Mouse (Mus musculus): ENCODE measurements around the gene Tdgf1. TPM values are rescaled to one million over a fixed set of nuclear protein-coding genes. Genes with fewer than 3 reads are reported as not detected.

Tdgf1 gene
- polyA plus RNA-seq, 1 experiment: not detected

DNA sequence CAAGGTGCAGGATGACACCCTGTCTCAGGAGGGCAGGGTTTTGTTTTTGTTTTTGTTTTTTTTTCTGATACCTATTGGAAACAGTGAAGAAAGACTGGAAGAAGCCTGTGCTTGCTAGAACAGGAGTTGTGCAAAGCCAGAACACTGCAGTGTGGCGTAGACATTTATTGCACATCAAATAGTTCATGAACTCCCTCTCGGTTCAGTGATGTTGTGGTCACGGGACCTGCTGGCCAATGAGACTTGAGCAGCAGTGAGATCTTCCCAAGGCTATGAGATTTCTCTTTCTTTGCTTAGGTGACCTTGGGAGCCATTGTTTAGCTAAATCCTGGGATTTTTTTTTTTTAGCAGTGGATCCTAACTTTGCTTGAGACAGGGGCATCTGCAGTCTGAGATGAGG lies 42.1 kb upstream of the Tdgf1 start:
- H3K79me2 ChIP-seq (ENCODE audit: control insufficient read depth, insufficient read depth): no peaks in the 10 kb centered on the region
- H3K27me3 ChIP-seq (ENCODE audit: control insufficient read depth, insufficient read depth, insufficient read length): peaks cover 8% of the 10 kb centered on the region
- TF ChIP-seq MAX (IDR thresholded peaks at IDR 0.05) (no peak), FOSL1 (IDR thresholded peaks at IDR 0.05; ENCODE audit: insufficient read depth, low read length, poor library complexity, severe bottlenecking) (no peak), MYOG (IDR thresholded peaks at IDR 0.05; ENCODE audit: control insufficient read depth, extremely low read depth, insufficient read length) (no peak), USF1 (IDR thresholded peaks at IDR 0.05; ENCODE audit: low read depth) (no peak), CEBPB (IDR thresholded peaks at IDR 0.05; ENCODE audit: low read depth) (no peak)
- H3ac ChIP-seq (ENCODE audit: control insufficient read depth, insufficient read length, low read depth): no peak overlapping the region
- no peaks in the 10 kb centered on the region for H3K36me3 ChIP-seq (ENCODE audit: control insufficient read depth, insufficient read depth)
- H3K79me3 ChIP-seq (ENCODE audit: low read depth): no peaks in the 10 kb centered on the region
- no peak overlapping the region for H3K4me3 ChIP-seq (ENCODE audit: insufficient read depth, poor library complexity, severe bottlenecking)

DNA sequence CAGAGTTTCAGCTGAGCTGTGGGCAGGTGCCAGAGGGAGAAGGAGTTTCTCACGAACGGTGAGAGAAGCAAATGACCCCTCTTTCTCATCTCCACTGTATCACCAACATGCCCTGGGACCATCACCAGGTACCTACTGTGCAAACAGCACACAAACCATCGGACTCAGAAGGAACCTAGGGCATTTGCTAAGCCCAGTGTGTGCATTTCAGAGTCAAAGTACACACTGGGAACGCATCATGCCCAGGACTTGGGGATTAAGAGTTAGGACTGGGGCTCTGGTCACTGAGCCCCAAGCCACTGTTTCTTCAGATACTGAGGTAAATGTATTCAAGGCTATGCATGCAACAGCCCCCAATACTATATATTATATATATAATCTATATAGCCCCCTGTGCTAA lies 41.4 kb upstream of the Tdgf1 start:
- H3K36me3 ChIP-seq (ENCODE audit: control insufficient read depth, insufficient read depth): no peaks in the 10 kb centered on the region
- H3K4me3 ChIP-seq (ENCODE audit: insufficient read depth, poor library complexity, severe bottlenecking): no peak overlapping the region
- no peak overlapping the region for H3ac ChIP-seq (ENCODE audit: control insufficient read depth, insufficient read length, low read depth)
- TF ChIP-seq USF1 (IDR thresholded peaks at IDR 0.05; ENCODE audit: low read depth) (no peak), MYOG (IDR thresholded peaks at IDR 0.05; ENCODE audit: control insufficient read depth, extremely low read depth, insufficient read length) (no peak), MYOD1 (IDR thresholded peaks at IDR 0.05; ENCODE audit: control insufficient read depth, insufficient read length, low read depth) (no peak), FOSL1 (IDR thresholded peaks at IDR 0.05; ENCODE audit: insufficient read depth, low read length, poor library complexity, severe bottlenecking) (no peak), CEBPB (IDR thresholded peaks at IDR 0.05; ENCODE audit: low read depth) (no peak), CTCF (IDR thresholded peaks at IDR 0.05; ENCODE audit: control insufficient read depth, insufficient read depth, insufficient read length) (no peak), MAX (IDR thresholded peaks at IDR 0.05) (no peak)
- no peaks in the 10 kb centered on the region for H3K79me3 ChIP-seq (ENCODE audit: low read depth)
- no peaks in the 10 kb centered on the region for H3K79me2 ChIP-seq (ENCODE audit: control insufficient read depth, insufficient read depth)
- H3K27me3 ChIP-seq (ENCODE audit: control insufficient read depth, insufficient read depth, insufficient read length): peaks cover 8% of the 10 kb centered on the region

DNA sequence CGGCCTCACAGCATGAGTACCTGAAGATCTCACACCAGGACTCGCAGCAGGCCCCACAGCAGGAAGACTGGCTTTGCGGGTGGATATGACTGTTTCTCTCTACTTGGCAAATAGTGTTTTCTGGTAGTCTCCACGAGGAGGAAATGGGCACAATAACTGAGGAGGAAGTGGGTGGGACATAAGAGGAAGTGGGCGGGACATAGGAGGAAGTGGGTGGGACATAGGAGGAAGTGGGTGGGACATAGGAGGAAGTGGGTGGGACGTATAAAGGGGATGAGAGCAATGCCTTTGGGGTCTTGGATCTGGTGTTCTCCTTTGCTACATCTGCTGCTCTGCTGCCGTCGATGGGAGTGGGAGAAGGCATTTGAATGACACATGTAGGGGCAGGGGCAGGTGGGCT lies 40.0 kb upstream of the Tdgf1 start:
- TF ChIP-seq FOSL1 (IDR thresholded peaks at IDR 0.05; ENCODE audit: insufficient read depth, low read length, poor library complexity, severe bottlenecking): no peak
- no peak for TF ChIP-seq MAX (IDR thresholded peaks at IDR 0.05)
- no peak for TF ChIP-seq MYOD1 (IDR thresholded peaks at IDR 0.05; ENCODE audit: control insufficient read depth, insufficient read length, low read depth)
- Histone ChIP-seq H3K4me3 (ENCODE audit: insufficient read depth, poor library complexity, severe bottlenecking) (no peak overlapping the region), H3K79me3 (ENCODE audit: low read depth) (no peaks in the 10 kb centered on the region), H3K27me3 (ENCODE audit: control insufficient read depth, insufficient read depth, insufficient read length) (peaks cover 4% of the 10 kb centered on the region), H3ac (ENCODE audit: control insufficient read depth, insufficient read length, low read depth) (no peak overlapping the region), H3K36me3 (ENCODE audit: control insufficient read depth, insufficient read depth) (no peaks in the 10 kb centered on the region), H3K79me2 (ENCODE audit: control insufficient read depth, insufficient read depth) (no peaks in the 10 kb centered on the region)

DNA sequence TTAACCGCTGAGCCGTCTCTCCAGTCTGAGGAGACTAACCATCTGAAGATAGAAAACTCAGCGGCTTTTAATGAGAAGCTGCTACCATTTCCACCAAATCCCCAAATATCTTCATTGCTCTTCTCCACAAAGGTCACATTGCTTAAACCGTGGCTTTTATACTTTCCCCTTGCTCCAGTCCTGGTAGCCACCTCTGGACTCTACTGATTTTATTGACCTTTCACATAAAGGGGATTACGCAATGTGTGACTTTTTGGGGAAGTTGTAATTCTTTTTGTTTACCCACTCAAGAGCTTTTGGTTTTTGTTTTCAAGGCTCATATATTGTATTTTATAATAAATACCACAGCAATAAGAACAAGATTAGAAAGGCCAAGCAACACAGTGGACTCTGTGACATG lies 39.6 kb upstream of the Tdgf1 start:
- H3K4me3 ChIP-seq (ENCODE audit: insufficient read depth, poor library complexity, severe bottlenecking): no peak overlapping the region
- no peaks in the 10 kb centered on the region for H3K36me3 ChIP-seq (ENCODE audit: control insufficient read depth, insufficient read depth)
- peaks cover 4% of the 10 kb centered on the region for H3K27me3 ChIP-seq (ENCODE audit: control insufficient read depth, insufficient read depth, insufficient read length)
- no peak overlapping the region for H3ac ChIP-seq (ENCODE audit: control insufficient read depth, insufficient read length, low read depth)
- no peaks in the 10 kb centered on the region for H3K79me2 ChIP-seq (ENCODE audit: control insufficient read depth, insufficient read depth)
- no peaks in the 10 kb centered on the region for H3K79me3 ChIP-seq (ENCODE audit: low read depth)
- no peak for TF ChIP-seq USF1 (IDR thresholded peaks at IDR 0.05; ENCODE audit: low read depth)
- TF ChIP-seq MYOG (IDR thresholded peaks at IDR 0.05; ENCODE audit: control insufficient read depth, extremely low read depth, insufficient read length): no peak
- TF ChIP-seq CEBPB (IDR thresholded peaks at IDR 0.05; ENCODE audit: low read depth): no peak

GRCm38 (mm10) chr9:110984096-110984495 lies 38.1 kb upstream of the Tdgf1 start:
- no peak overlapping the region for H3K4me3 ChIP-seq (ENCODE audit: insufficient read depth, poor library complexity, severe bottlenecking)
- no peak overlapping the region for H3ac ChIP-seq (ENCODE audit: control insufficient read depth, insufficient read length, low read depth)
- no peaks in the 10 kb centered on the region for H3K79me2 ChIP-seq (ENCODE audit: control insufficient read depth, insufficient read depth)
- no peaks in the 10 kb centered on the region for H3K79me3 ChIP-seq (ENCODE audit: low read depth)
- no peak for TF ChIP-seq CTCF (IDR thresholded peaks at IDR 0.05; ENCODE audit: control insufficient read depth, insufficient read depth, insufficient read length)
- no peak for TF ChIP-seq MYOD1 (IDR thresholded peaks at IDR 0.05; ENCODE audit: control insufficient read depth, insufficient read length, low read depth)
- TF ChIP-seq MAX (IDR thresholded peaks at IDR 0.05): no peak
- TF ChIP-seq USF1 (IDR thresholded peaks at IDR 0.05; ENCODE audit: low read depth): no peak
- TF ChIP-seq CEBPB (IDR thresholded peaks at IDR 0.05; ENCODE audit: low read depth): no peak
- no peak for TF ChIP-seq FOSL1 (IDR thresholded peaks at IDR 0.05; ENCODE audit: insufficient read depth, low read length, poor library complexity, severe bottlenecking)
- no peak for TF ChIP-seq MYOG (IDR thresholded peaks at IDR 0.05; ENCODE audit: control insufficient read depth, extremely low read depth, insufficient read length)
- H3K36me3 ChIP-seq (ENCODE audit: control insufficient read depth, insufficient read depth): no peaks in the 10 kb centered on the region
- H3K27me3 ChIP-seq (ENCODE audit: control insufficient read depth, insufficient read depth, insufficient read length): no peaks in the 10 kb centered on the region

DNA sequence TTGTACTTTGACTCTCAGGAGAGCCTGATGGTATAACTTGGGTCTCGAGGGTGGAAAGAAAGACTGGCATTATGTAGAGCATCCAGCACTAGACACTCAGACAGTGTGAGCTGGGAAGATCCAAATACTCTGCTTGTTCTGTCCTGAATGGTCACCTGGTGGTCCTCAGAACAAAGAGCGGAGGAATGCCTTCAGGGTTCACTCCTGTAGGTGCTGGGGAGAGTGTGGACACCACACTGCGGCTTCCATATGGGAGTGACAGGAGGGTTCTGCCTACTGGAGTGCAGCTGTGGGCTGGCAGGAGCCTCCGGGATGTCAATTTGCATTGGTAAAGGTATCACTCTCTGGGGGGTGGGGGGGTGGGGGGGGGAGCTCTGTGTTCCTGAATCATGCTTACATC lies 36.4 kb upstream of the Tdgf1 start:
- no peak overlapping the region for H3K4me3 ChIP-seq (ENCODE audit: insufficient read depth, poor library complexity, severe bottlenecking)
- no peaks in the 10 kb centered on the region for H3K79me3 ChIP-seq (ENCODE audit: low read depth)
- no peaks in the 10 kb centered on the region for H3K36me3 ChIP-seq (ENCODE audit: control insufficient read depth, insufficient read depth)
- H3ac ChIP-seq (ENCODE audit: control insufficient read depth, insufficient read length, low read depth): no peak overlapping the region
- no peaks in the 10 kb centered on the region for H3K27me3 ChIP-seq (ENCODE audit: control insufficient read depth, insufficient read depth, insufficient read length)
- H3K79me2 ChIP-seq (ENCODE audit: control insufficient read depth, insufficient read depth): no peaks in the 10 kb centered on the region
- no peak for TF ChIP-seq FOSL1 (IDR thresholded peaks at IDR 0.05; ENCODE audit: insufficient read depth, low read length, poor library complexity, severe bottlenecking)
- no peak for TF ChIP-seq MYOG (IDR thresholded peaks at IDR 0.05; ENCODE audit: control insufficient read depth, extremely low read depth, insufficient read length)
- TF ChIP-seq MAX (IDR thresholded peaks at IDR 0.05): no peak
- no peak for TF ChIP-seq CEBPB (IDR thresholded peaks at IDR 0.05; ENCODE audit: low read depth)
- no peak for TF ChIP-seq MYOD1 (IDR thresholded peaks at IDR 0.05; ENCODE audit: control insufficient read depth, insufficient read length, low read depth)
- no peak for TF ChIP-seq USF1 (IDR thresholded peaks at IDR 0.05; ENCODE audit: low read depth)
- TF ChIP-seq CTCF (IDR thresholded peaks at IDR 0.05; ENCODE audit: control insufficient read depth, insufficient read depth, insufficient read length): no peak
